Mouse (Mus musculus): ENCODE measurements at regions not wholly inside any gene's neighbourhood (a gene's known extent, or its start where the extent isn't known, plus 50 kb on each side); places are given as distances from the start of the nearest gene placed in this dataset.

GRCm38 (mm10) chr8:34709911-34710733, 598.6 kb upstream of the Gm10131 start:
- 78% methylated on average over 23 of the region's 23 CpGs for WGBS
- DNase-seq (ENCODE audit: low read depth, low spot score): no peak

- WGBS: 70% methylated on average over 11 of the region's 11 CpGs
- no peak for DNase-seq (ENCODE audit: low read depth, low spot score)
Measured at GRCm38 (mm10) chr8:34709316-34709715, 597.8 kb upstream of the Gm10131 start.

GRCm38 (mm10) chr8:34703351-34703750, 591.8 kb upstream of the Gm10131 start:
- WGBS: 62% methylated on average over 8 of the region's 8 CpGs
- DNase-seq (ENCODE audit: low read depth, low spot score): no peak

- WGBS: 95% methylated on average over 2 of the region's 2 CpGs
- no peak for DNase-seq (ENCODE audit: low read depth, low spot score)
Measured at GRCm38 (mm10) chr8:34702806-34703205, 591.3 kb upstream of the Gm10131 start.

GRCm38 (mm10) chr8:34699015-34699414, 587.5 kb upstream of the Gm10131 start:
- no peak for DNase-seq (ENCODE audit: low read depth, low spot score)
- 55% methylated on average over 4 of the region's 4 CpGs for WGBS

GRCm38 (mm10) chr8:34696365-34696764, 584.8 kb upstream of the Gm10131 start:
- 88% methylated on average over 12 of the region's 12 CpGs for WGBS
- DNase-seq (ENCODE audit: low read depth, low spot score): no peak

GRCm38 (mm10) chr8:34692606-34693005, 581.1 kb upstream of the Gm10131 start:
- WGBS: 23% methylated on average over 13 of the region's 13 CpGs
- no peak for DNase-seq (ENCODE audit: low read depth, low spot score)

- WGBS: 67% methylated on average over 6 of the region's 6 CpGs
- DNase-seq (ENCODE audit: low read depth, low spot score): no peak
Measured at GRCm38 (mm10) chr8:34691776-34692175, 580.2 kb upstream of the Gm10131 start.

GRCm38 (mm10) chr8:34689825-34690493, 578.4 kb upstream of the Gm10131 start:
- WGBS: 23% methylated on average over 9 of the region's 9 CpGs
- no peak for DNase-seq (ENCODE audit: low read depth, low spot score)

GRCm38 (mm10) chr8:34689049-34689824, 577.7 kb upstream of the Gm10131 start:
- WGBS: 28% methylated on average over 33 of the region's 33 CpGs
- no peak for DNase-seq (ENCODE audit: low read depth, low spot score)

- no peak for DNase-seq (ENCODE audit: low read depth, low spot score)
- 61% methylated on average over 20 of the region's 20 CpGs for WGBS
Measured at GRCm38 (mm10) chr8:34688396-34689048, 577.0 kb upstream of the Gm10131 start.

GRCm38 (mm10) chr8:34686371-34686770, 574.8 kb upstream of the Gm10131 start:
- 95% methylated on average over 10 of the region's 10 CpGs for WGBS
- DNase-seq (ENCODE audit: low read depth, low spot score): no peak

GRCm38 (mm10) chr8:34684683-34685082, 573.1 kb upstream of the Gm10131 start:
- 88% methylated on average over 7 of the region's 7 CpGs for WGBS
- DNase-seq (ENCODE audit: low read depth, low spot score): no peak

GRCm38 (mm10) chr8:34683173-34683572, 571.6 kb upstream of the Gm10131 start:
- DNase-seq (ENCODE audit: low read depth, low spot score): no peak
- 82% methylated on average over 5 of the region's 5 CpGs for WGBS

- DNase-seq (ENCODE audit: low read depth, low spot score): no peak
- 92% methylated on average over 8 of the region's 8 CpGs for WGBS
Measured at GRCm38 (mm10) chr8:34682221-34682620, 570.7 kb upstream of the Gm10131 start.

- 50% methylated on average over 14 of the region's 14 CpGs for WGBS
- no peak for DNase-seq (ENCODE audit: low read depth, low spot score)
Measured at GRCm38 (mm10) chr8:34679565-34680291, 568.2 kb upstream of the Gm10131 start.

- DNase-seq (ENCODE audit: low read depth, low spot score): no peak
- 97% methylated on average over 8 of the region's 8 CpGs for WGBS
Measured at GRCm38 (mm10) chr8:34678879-34679278, 567.3 kb upstream of the Gm10131 start.

- 18% methylated on average over 3 of the region's 3 CpGs for WGBS
- no peak for DNase-seq (ENCODE audit: low read depth, low spot score)
Measured at GRCm38 (mm10) chr8:34671716-34672115, 560.2 kb upstream of the Gm10131 start.

Data from large intestine, adult 2 months (tissue).